In the genomic region with DNA sequence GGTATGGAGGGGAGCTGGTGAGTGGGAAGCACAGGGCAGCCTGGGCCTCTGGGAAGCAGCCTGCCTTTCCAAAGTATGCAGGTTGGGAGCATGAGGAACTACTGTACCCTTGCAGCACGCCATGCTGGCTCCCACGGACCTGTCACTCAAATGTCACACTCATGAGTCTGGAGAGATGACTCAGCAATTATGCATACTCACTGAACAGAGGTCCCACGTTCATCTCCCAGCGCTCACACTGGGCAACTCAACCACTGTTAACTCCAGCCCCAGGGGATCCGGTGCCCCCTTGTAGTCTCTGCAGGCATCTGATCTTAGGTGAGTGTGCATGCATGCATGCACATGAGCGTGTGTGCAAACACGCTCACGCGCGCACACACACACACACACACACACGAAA, we compare ENCODE assay signal across 15 mouse cellular contexts. TPM values are rescaled to one million over a fixed set of nuclear protein-coding genes. Genes with fewer than 3 reads are reported as not detected.
DNase-seq lines count a peak whose midpoint lies in the region; ATAC-seq lines count a peak whose summit lies in the region.
"Had no signal": no experiment of that assay in that cellular context is flagged by ENCODE, and none has a peak within 500 bp of the region (broad histone marks: within the 10 kb centered on the region; RNA-seq: fewer than 3 reads in every experiment).

No protein-coding gene starts in this region.

- no peak overlapping the region for H3K9ac ChIP-seq in heart, embryonic 11.5 days (ENCODE audit: low read depth, low read length)
- no peak overlapping the region for H3K9ac ChIP-seq in liver, embryonic 13.5 days
- H3K9ac ChIP-seq: hindbrain, embryonic 15.5 days had no signal

- DNase-seq in heart, adult 18-20 months, result no peak
- DNase-seq in retina, postnatal 1 day, result peak; percentile 29
- DNase-seq in retina, embryonic 14.5 days (ENCODE audit: low spot score), result no peak
- DNase-seq in liver, embryonic 13.5 days, result no peak
- DNase-seq in left cerebral cortex, adult 9 months (ENCODE audit: low spot score in 2 of 2), result no peak
- no peak for DNase-seq in frontal cortex, postnatal 25 days (ENCODE audit: low spot score in 2 of 2)
- DNase-seq in natural killer cell, adult 2 months (ENCODE audit: low spot score in 2 of 2), result no peak
- DNase-seq: adrenal gland, postnatal 36 days; cerebellum, adult 11 months; lung, adult 2 months had no signal

- no peak overlapping the region for H3K4me3 ChIP-seq in heart, embryonic 11.5 days (ENCODE audit: low read depth, low read length)
- H3K4me3 ChIP-seq in liver, embryonic 13.5 days (replicated peaks), result no peak overlapping the region
- H3K4me3 ChIP-seq: forebrain, embryonic 10.5 days; hindbrain, embryonic 15.5 days; midbrain, embryonic 10.5 days had no signal

- no peaks in the 10 kb centered on the region for H3K9me3 ChIP-seq in heart, embryonic 11.5 days (replicated peaks; ENCODE audit: control insufficient read depth, low read length)
- no peaks in the 10 kb centered on the region for H3K9me3 ChIP-seq in liver, embryonic 13.5 days (replicated peaks)
- H3K9me3 ChIP-seq: forebrain, embryonic 10.5 days; hindbrain, embryonic 15.5 days; midbrain, embryonic 10.5 days had no signal

- no peaks in the 10 kb centered on the region for H3K27me3 ChIP-seq in heart, embryonic 11.5 days (ENCODE audit: control insufficient read depth, insufficient read depth, low read length)
- no peaks in the 10 kb centered on the region for H3K27me3 ChIP-seq in liver, embryonic 13.5 days
- H3K27me3 ChIP-seq: hindbrain, embryonic 15.5 days; Patski had no signal

- WGBS in heart, embryonic 11.5 days (ENCODE audit: insufficient replicate concordance), result 80% methylated on average over 11 of the region's 11 CpGs
- WGBS in liver, embryonic 13.5 days (ENCODE audit: insufficient replicate concordance), result 58% methylated on average over 11 of the region's 11 CpGs

- H3K4me1 ChIP-seq in heart, embryonic 11.5 days (ENCODE audit: control insufficient read depth, insufficient read depth, low read length), result peaks cover 43% of the 10 kb centered on the region
- H3K4me1 ChIP-seq in liver, embryonic 13.5 days (replicated peaks), result peaks cover 65% of the 10 kb centered on the region
- H3K4me1 ChIP-seq: hindbrain, embryonic 15.5 days had no signal

- 0 out of 2 replicates have a peak, but pooled peaks have one; percentile 8 for ATAC-seq in heart, embryonic 11.5 days (replicated peaks; ENCODE audit: insufficient number of reproducible peaks, low FRiP score, low TSS enrichment)
- peak; percentile 14; the same call in 1 of the 2 replicates for ATAC-seq in liver, embryonic 13.5 days (ENCODE audit: low read depth)
- ATAC-seq: Patski had no signal

- H3K4me2 ChIP-seq in heart, embryonic 11.5 days, result no peak overlapping the region
- H3K4me2 ChIP-seq in liver, embryonic 13.5 days, result no peak overlapping the region
- H3K4me2 ChIP-seq: hindbrain, embryonic 15.5 days had no signal

- H3K36me3 ChIP-seq in heart, embryonic 11.5 days (ENCODE audit: control insufficient read depth, insufficient read depth, low read length), result no peaks in the 10 kb centered on the region
- no peaks in the 10 kb centered on the region for H3K36me3 ChIP-seq in liver, embryonic 13.5 days
- H3K36me3 ChIP-seq: forebrain, embryonic 10.5 days; hindbrain, embryonic 15.5 days; midbrain, embryonic 10.5 days had no signal

- no peak overlapping the region for H3K27ac ChIP-seq in heart, embryonic 11.5 days (ENCODE audit: low read depth, low read length)
- H3K27ac ChIP-seq in liver, embryonic 13.5 days, result peak overlapping the region; percentile 79; the same call in 1 of the 2 replicates
- H3K27ac ChIP-seq: forebrain, embryonic 10.5 days; hindbrain, embryonic 15.5 days; midbrain, embryonic 10.5 days had no signal

RNA-seq across cellular contexts. Expression of gene Tmem51, which starts 29.5 kb away (rescaled TPM):
- 21.9 and 23.4 TPM in 2 replicates for polyA plus RNA-seq in heart, embryonic 11.5 days (2014; fragmentation: Nextera tagmentation; extraction: Ambion mirVana)
- 1 to 10 TPM; 3.4 to 5.2 TPM for total RNA-seq in heart, adult 18-20 months (2021)
- polyA plus RNA-seq in liver, embryonic 13.5 days (2015; fragmentation: Nextera tagmentation; extraction: Ambion mirVana), result 13.5 and 16.4 TPM in 2 replicates

RNA-seq across cellular contexts. Expression of gene Fhad1, which starts 39.7 kb away (rescaled TPM):
- polyA plus RNA-seq in heart, embryonic 11.5 days (2014; fragmentation: Nextera tagmentation; extraction: Ambion mirVana), result 3.8 and 7.1 TPM in 2 replicates
- total RNA-seq in heart, adult 18-20 months (2021), result under 1 TPM in 1 of 2 experiments, not detected in 1; 0.36 TPM
- polyA plus RNA-seq in liver, embryonic 13.5 days (2015; fragmentation: Nextera tagmentation; extraction: Ambion mirVana), result 0.32 and 0.41 TPM in 2 replicates
